Mouse (Mus musculus): Measurements from ENCODE around the gene Hes1. TPM values are rescaled to one million over a fixed set of nuclear protein-coding genes. Genes with fewer than 3 reads are reported as not detected.

Gene Hes1
- polyA plus RNA-seq, 1 experiment = 295 TPM

DNA sequence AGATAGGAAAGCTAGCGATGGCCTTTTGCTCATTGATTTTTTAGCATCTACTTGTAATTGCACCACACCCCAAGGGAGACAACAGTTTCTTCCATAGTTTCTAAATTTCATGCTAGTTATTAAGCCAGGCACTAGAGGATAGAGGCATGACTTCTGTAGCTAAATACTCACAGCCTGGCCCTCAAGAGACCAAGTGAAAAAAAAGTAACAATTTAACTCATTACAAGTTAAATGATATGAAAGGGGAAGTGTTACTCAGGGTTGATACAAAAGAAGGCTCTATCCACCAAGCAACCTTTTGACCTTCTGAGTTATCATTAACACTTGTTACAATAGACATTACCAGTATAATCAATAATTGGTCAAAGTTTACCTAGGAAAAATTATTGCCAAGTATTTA lies 9.1 kb downstream of the Hes1 start:
- WGBS = 55% methylated on average over 1 of the region's 1 CpGs
- H3K27me3 ChIP-seq (ENCODE audit: control insufficient read depth, insufficient read depth, low read length) = no peaks in the 10 kb centered on the region
- H3K4me1 ChIP-seq (ENCODE audit: control insufficient read depth, insufficient read depth, insufficient read length, low read length) = peaks cover 7% of the 10 kb centered on the region
- H3K36me3 ChIP-seq (ENCODE audit: control insufficient read depth, insufficient read depth, low read length) = no peaks in the 10 kb centered on the region
- no peak overlapping the region for H3K27ac ChIP-seq (ENCODE audit: insufficient read depth, low read depth, low read length)
- no peak overlapping the region for H3K4me3 ChIP-seq (ENCODE audit: low read depth, low read length)
- TF ChIP-seq CTCF (IDR thresholded peaks at IDR 0.05; ENCODE audit: extremely low read depth, insufficient read length, insufficient replicate concordance, low read depth, low read length) = no peak
- TF ChIP-seq POLR2A (IDR thresholded peaks at IDR 0.05; ENCODE audit: low read depth, low read length) = no peak

DNA sequence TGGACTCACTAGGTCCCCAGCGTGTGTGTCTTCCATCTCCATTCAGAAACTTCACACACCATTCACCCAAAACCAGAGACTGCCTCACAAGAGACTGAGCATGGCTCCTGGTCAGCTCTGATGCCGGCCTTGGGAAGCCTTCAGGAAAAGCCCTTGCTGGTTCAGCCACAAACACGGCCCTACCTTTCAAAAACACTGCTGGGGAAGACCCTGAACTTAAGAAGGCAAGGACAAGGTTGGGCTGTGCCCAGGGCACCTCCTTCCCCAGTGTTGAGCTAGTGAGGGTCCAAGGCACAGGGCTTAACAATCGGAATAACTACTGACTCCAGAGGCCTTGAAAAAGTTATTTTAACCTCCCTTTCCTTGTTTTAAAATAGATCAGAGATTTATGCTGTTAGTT lies 17.3 kb downstream of the Hes1 start:
- no peaks in the 10 kb centered on the region for H3K36me3 ChIP-seq (ENCODE audit: control insufficient read depth, insufficient read depth, low read length)
- no peaks in the 10 kb centered on the region for H3K27me3 ChIP-seq (ENCODE audit: control insufficient read depth, insufficient read depth, low read length)
- no peak for TF ChIP-seq CTCF (IDR thresholded peaks at IDR 0.05; ENCODE audit: extremely low read depth, insufficient read length, insufficient replicate concordance, low read depth, low read length)
- TF ChIP-seq POLR2A (IDR thresholded peaks at IDR 0.05; ENCODE audit: low read depth, low read length) = no peak
- H3K27ac ChIP-seq (ENCODE audit: insufficient read depth, low read depth, low read length) = no peak overlapping the region
- WGBS = 84% methylated on average over 4 of the region's 4 CpGs
- no peak overlapping the region for H3K4me3 ChIP-seq (ENCODE audit: low read depth, low read length)
- no peaks in the 10 kb centered on the region for H3K4me1 ChIP-seq (ENCODE audit: control insufficient read depth, insufficient read depth, insufficient read length, low read length)

DNA sequence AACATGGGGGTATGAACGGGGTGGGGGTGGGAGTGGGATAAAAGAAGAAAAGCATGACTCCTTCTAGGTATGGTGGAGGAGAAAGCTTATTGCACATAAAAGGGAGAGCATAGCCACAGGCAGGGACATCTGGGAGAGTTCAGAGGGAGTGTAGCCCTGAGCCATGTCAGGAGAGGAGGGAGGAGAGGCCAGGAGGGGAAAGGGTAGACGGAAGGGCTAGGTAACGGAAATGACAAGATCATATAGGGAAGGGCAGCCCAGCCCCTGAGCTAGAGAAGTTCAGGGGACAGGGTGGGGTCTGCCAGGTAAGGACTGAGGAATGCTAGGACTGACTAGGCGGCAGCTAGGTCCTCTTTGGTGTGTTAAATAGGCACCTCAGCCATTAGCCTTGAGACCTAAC lies 17.8 kb downstream of the Hes1 start:
- 94% methylated on average over 4 of the region's 4 CpGs for WGBS
- H3K27ac ChIP-seq (ENCODE audit: insufficient read depth, low read depth, low read length) = no peak overlapping the region
- TF ChIP-seq CTCF (IDR thresholded peaks at IDR 0.05; ENCODE audit: extremely low read depth, insufficient read length, insufficient replicate concordance, low read depth, low read length) = no peak
- no peak for TF ChIP-seq POLR2A (IDR thresholded peaks at IDR 0.05; ENCODE audit: low read depth, low read length)
- H3K27me3 ChIP-seq (ENCODE audit: control insufficient read depth, insufficient read depth, low read length) = no peaks in the 10 kb centered on the region
- no peaks in the 10 kb centered on the region for H3K36me3 ChIP-seq (ENCODE audit: control insufficient read depth, insufficient read depth, low read length)
- H3K4me3 ChIP-seq (ENCODE audit: low read depth, low read length) = no peak overlapping the region
- no peaks in the 10 kb centered on the region for H3K4me1 ChIP-seq (ENCODE audit: control insufficient read depth, insufficient read depth, insufficient read length, low read length)

DNA sequence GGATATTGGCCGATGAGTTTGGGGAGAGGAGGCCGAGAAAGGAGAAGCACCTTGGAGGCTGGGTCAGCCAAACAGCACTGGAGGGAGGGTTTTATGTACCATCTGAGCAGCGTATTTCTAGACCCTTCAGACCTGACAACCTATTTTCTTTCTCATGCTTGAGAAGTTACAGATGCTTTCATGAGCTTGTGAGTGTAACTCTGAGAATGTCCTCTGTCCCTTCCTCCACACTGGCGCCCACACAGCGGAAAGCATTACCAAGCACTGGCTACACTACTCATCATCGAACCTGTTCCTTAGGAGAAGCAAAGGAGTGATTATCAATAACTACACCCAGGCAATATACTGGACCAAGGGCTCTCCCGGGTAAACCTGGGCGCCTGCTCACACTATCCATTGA lies 18.8 kb downstream of the Hes1 start:
- Histone ChIP-seq H3K27me3 (ENCODE audit: control insufficient read depth, insufficient read depth, low read length) (no peaks in the 10 kb centered on the region), H3K27ac (ENCODE audit: insufficient read depth, low read depth, low read length) (no peak overlapping the region), H3K36me3 (ENCODE audit: control insufficient read depth, insufficient read depth, low read length) (no peaks in the 10 kb centered on the region), H3K4me3 (ENCODE audit: low read depth, low read length) (no peak overlapping the region), H3K4me1 (ENCODE audit: control insufficient read depth, insufficient read depth, insufficient read length, low read length) (no peaks in the 10 kb centered on the region)
- WGBS = 96% methylated on average over 8 of the region's 8 CpGs
- TF ChIP-seq CTCF (IDR thresholded peaks at IDR 0.05; ENCODE audit: extremely low read depth, insufficient read length, insufficient replicate concordance, low read depth, low read length) = no peak
- no peak for TF ChIP-seq POLR2A (IDR thresholded peaks at IDR 0.05; ENCODE audit: low read depth, low read length)

DNA sequence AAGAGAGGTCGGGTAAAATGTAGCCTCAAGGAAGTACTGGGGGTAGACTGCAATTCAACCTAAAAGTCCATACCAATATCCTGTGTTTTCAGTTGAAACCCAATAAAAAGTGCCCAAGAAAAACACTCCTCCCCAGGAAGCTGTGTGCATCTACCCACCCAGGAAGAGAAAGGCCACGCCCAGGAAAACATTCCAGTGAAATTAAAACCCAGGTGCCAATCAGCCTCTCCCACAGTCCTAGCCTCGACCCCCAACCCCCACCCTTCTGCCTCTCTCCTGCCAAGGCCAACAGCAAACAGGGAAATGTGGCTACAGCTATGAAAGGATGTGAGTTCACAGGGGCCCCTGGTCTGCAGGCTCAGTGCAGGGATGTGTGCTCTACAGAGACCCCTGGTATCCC lies 19.4 kb downstream of the Hes1 start:
- TF ChIP-seq POLR2A (IDR thresholded peaks at IDR 0.05; ENCODE audit: low read depth, low read length) = no peak
- no peak for TF ChIP-seq CTCF (IDR thresholded peaks at IDR 0.05; ENCODE audit: extremely low read depth, insufficient read length, insufficient replicate concordance, low read depth, low read length)
- Histone ChIP-seq H3K4me3 (ENCODE audit: low read depth, low read length) (no peak overlapping the region), H3K27ac (ENCODE audit: insufficient read depth, low read depth, low read length) (no peak overlapping the region), H3K4me1 (ENCODE audit: control insufficient read depth, insufficient read depth, insufficient read length, low read length) (no peaks in the 10 kb centered on the region), H3K36me3 (ENCODE audit: control insufficient read depth, insufficient read depth, low read length) (no peaks in the 10 kb centered on the region), H3K27me3 (ENCODE audit: control insufficient read depth, insufficient read depth, low read length) (no peaks in the 10 kb centered on the region)
- 42% methylated on average over 3 of the region's 3 CpGs for WGBS

DNA sequence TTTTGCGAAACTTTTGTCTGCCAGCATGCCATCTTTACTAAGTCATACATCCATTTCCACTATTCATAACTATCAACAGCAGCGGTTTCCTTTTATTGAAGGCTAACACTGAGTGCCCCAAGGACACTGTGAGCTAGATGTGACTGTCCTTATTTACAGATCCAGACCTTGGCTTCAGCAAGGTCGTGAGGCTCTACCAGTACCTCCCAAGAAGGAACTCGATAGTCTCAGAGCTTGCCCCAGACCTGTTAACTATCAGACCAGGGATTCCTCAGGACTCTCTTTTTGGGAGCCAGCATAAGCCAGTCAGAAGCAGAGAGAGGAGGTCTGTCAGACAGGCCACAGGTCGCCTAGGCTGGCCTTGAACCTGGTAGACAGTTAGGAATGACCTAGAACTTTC lies 24.5 kb downstream of the Hes1 start:
- 90% methylated on average over 5 of the region's 5 CpGs for WGBS
- H3K36me3 ChIP-seq (ENCODE audit: control insufficient read depth, insufficient read depth, low read length) = no peaks in the 10 kb centered on the region

DNA sequence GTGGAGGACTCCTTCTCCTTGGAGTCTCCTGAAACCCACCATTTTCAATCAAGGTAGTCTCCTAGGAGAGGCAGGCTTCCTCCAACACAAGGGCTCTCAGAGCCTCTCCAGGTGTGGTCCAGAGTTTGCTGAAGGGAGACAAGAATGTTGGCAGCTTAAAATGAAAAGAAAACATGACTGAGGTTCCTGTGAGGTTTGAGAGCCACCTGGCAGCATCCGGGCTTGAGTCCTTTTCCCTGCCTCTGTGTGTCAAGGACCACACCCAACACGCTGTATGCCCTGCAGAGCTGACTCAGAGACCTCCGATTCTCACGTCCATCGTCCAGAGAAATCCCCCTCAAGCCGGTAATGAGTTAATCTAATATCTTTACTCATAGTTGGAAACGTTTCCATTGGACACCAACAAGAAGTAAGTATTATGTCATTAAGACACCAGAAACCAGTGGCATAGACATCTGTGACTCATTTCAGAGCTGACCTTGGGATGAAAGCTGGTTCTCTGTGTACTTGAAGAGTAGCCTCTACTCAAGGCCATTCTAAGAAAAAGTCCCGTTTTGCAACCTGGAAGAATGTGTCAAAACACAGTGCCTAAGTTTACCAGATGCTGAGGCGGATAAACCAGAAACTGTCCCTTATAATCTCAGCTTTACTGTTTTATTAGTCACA lies 26.1 kb downstream of the Hes1 start:
- no peak overlapping the region for H3K27ac ChIP-seq (ENCODE audit: insufficient read depth, low read depth, low read length)
- H3K4me1 ChIP-seq (ENCODE audit: control insufficient read depth, insufficient read depth, insufficient read length, low read length) = peaks cover 5% of the 10 kb centered on the region; the same call in 1 of the 2 replicates
- no peak overlapping the region for H3K4me3 ChIP-seq (ENCODE audit: low read depth, low read length)
- WGBS = 77% methylated on average over 9 of the region's 9 CpGs
- no peaks in the 10 kb centered on the region for H3K36me3 ChIP-seq (ENCODE audit: control insufficient read depth, insufficient read depth, low read length)
- TF ChIP-seq CTCF (IDR thresholded peaks at IDR 0.05; ENCODE audit: extremely low read depth, insufficient read length, insufficient replicate concordance, low read depth, low read length) = no peak
- TF ChIP-seq POLR2A (IDR thresholded peaks at IDR 0.05; ENCODE audit: low read depth, low read length) = no peak
- H3K27me3 ChIP-seq (ENCODE audit: control insufficient read depth, insufficient read depth, low read length) = no peaks in the 10 kb centered on the region

More for the DNA sequence above, 24.5 kb downstream of the Hes1 start:
- TF ChIP-seq CTCF (IDR thresholded peaks at IDR 0.05; ENCODE audit: extremely low read depth, insufficient read length, insufficient replicate concordance, low read depth, low read length) = no peak
- no peak for TF ChIP-seq POLR2A (IDR thresholded peaks at IDR 0.05; ENCODE audit: low read depth, low read length)
- no peak overlapping the region for H3K27ac ChIP-seq (ENCODE audit: insufficient read depth, low read depth, low read length)
- no peak overlapping the region for H3K4me3 ChIP-seq (ENCODE audit: low read depth, low read length)
- 0 out of 2 replicates have a peak, but pooled peaks cover under 1% of the 10 kb centered on the region for H3K4me1 ChIP-seq (ENCODE audit: control insufficient read depth, insufficient read depth, insufficient read length, low read length)
- no peaks in the 10 kb centered on the region for H3K27me3 ChIP-seq (ENCODE audit: control insufficient read depth, insufficient read depth, low read length)

All from small intestine, adult 2 months (tissue).